Mouse (Mus musculus) MEL (cell line): ENCODE results near the gene Tal1. TPM values are rescaled to one million over a fixed set of nuclear protein-coding genes. Genes with fewer than 3 reads are reported as not detected.

Experiments used
- DNase-seq: peaks from one replicate; pipeline ENCODE4 v3.0.0; 2011; ENCODE audit warnings: low read depth, low spot score
- H3K27ac ChIP-seq: 2 replicates; pipeline ENCODE4 v1.5.1; 2012; ENCODE audit warnings: low read depth, mild to moderate bottlenecking, control low read depth, low read length, moderate library complexity; ENCODE audit not compliant: control insufficient read depth
- H3K27me3 ChIP-seq, 2 experiments: fragments of 150-350 bp in 1 of 2; sonication (generic) in 1 of 2; 2 replicates each; pipeline ENCODE4 v1.6.1; 2012; ENCODE audit warnings: low read length in 2 of 2, mild to moderate bottlenecking in 2 of 2, improper control_type of control experiment in 1 of 2, moderate library complexity in 1 of 2; ENCODE audit not compliant: insufficient read depth in 2 of 2, control insufficient read depth in 1 of 2
- H3K36me3 ChIP-seq, 2 experiments: 2 replicates each; pipeline ENCODE4 v1.6.1; 2012 to 2014; ENCODE audit warnings: low read length in 2 of 2, improper control_type of control experiment in 1 of 2, inconsistent platforms in 1 of 2, mild to moderate bottlenecking in 1 of 2; ENCODE audit not compliant: insufficient read depth in 2 of 2, control insufficient read depth in 1 of 2
- H3K4me1 ChIP-seq, 2 experiments: fragments of 150-350 bp in 1 of 2; sonication (generic) in 1 of 2; 2 replicates each; pipeline ENCODE4 v1.6.1; 2012; ENCODE audit warnings: low read length in 2 of 2, improper control_type of control experiment in 1 of 2, mild to moderate bottlenecking in 1 of 2; ENCODE audit not compliant: insufficient read depth in 2 of 2, control insufficient read depth in 1 of 2
- H3K4me3 ChIP-seq, 2 experiments: fragments of 150-350 bp in 1 of 2; sonication (generic) in 1 of 2; 2 replicates each; pipeline ENCODE4 v1.5.1; 2012; ENCODE audit warnings: low read depth in 2 of 2, low read length in 2 of 2, mild to moderate bottlenecking in 2 of 2, moderate library complexity in 2 of 2, control low read depth in 1 of 2, improper control_type of control experiment in 1 of 2; ENCODE audit not compliant: control insufficient read depth in 1 of 2, insufficient read depth in 1 of 2
- H3K79me2 ChIP-seq: 2 replicates; pipeline ENCODE4 v1.6.1; 2012; ENCODE audit warnings: mild to moderate bottlenecking, low read length, moderate library complexity; ENCODE audit not compliant: control insufficient read depth, poor library complexity, insufficient read depth
- H3K9ac ChIP-seq: 2 replicates; pipeline ENCODE4 v1.6.1; 2012; ENCODE audit warnings: low read depth, mild to moderate bottlenecking, control low read depth, low read length, moderate library complexity; ENCODE audit not compliant: control insufficient read depth, poor library complexity, severe bottlenecking
- H3K9me3 ChIP-seq: fragments of 150-350 bp; sonication (generic); replicated peaks from 2 replicates; pipeline ENCODE4 v1.6.1; 2012; ENCODE audit warnings: mild to moderate bottlenecking, low read length, improper control_type of control experiment, moderate library complexity; ENCODE audit not compliant: insufficient read depth
- CTCF ChIP-seq, 3 experiments: IDR thresholded peaks in 2 of 3; conservative IDR thresholded peaks in 1 of 3; 2 replicates each; pipeline ENCODE4 v1.5.1; 2011 to 2012; ENCODE audit warnings: low read length in 3 of 3, low read depth in 2 of 3, mild to moderate bottlenecking in 2 of 3, improper control_type of control experiment in 1 of 3, inconsistent platforms in 1 of 3, mixed read lengths in 1 of 3, moderate library complexity in 1 of 3; ENCODE audit not compliant: control insufficient read depth in 1 of 3, insufficient read depth in 1 of 3, poor library complexity in 1 of 3, severe bottlenecking in 1 of 3
- ELF1 ChIP-seq: IDR thresholded peaks from 2 replicates; pipeline ENCODE4 v1.6.1; 2014; ENCODE audit warnings: low read depth, mild to moderate bottlenecking, inconsistent platforms, low read length, improper control_type of control experiment, moderate library complexity
- GATA1 ChIP-seq: IDR thresholded peaks from 2 replicates; pipeline ENCODE4 v1.6.1; 2011; ENCODE audit warnings: low read depth, low read length, improper control_type of control experiment
- HCFC1 ChIP-seq: IDR thresholded peaks from 2 replicates; pipeline ENCODE4 v1.6.1; 2012; ENCODE audit warnings: low read depth, mild to moderate bottlenecking, inconsistent platforms, low read length, improper control_type of control experiment, moderate library complexity
- JUND ChIP-seq: IDR thresholded peaks from 2 replicates; pipeline ENCODE4 v1.6.1; 2011; ENCODE audit warnings: low read depth, mild to moderate bottlenecking, improper control_type of control experiment, low read length
- MAFK ChIP-seq: IDR thresholded peaks from 2 replicates; pipeline ENCODE4 v1.6.1; 2011; ENCODE audit warnings: low read depth, mild to moderate bottlenecking, low read length, improper control_type of control experiment, borderline replicate concordance
- MAX ChIP-seq: IDR thresholded peaks from 2 replicates; pipeline ENCODE4 v1.6.1; 2011; ENCODE audit warnings: low read length, improper control_type of control experiment
- MEF2A ChIP-seq: IDR thresholded peaks from 2 replicates; pipeline ENCODE4 v1.6.1; 2014; ENCODE audit warnings: low read depth, mild to moderate bottlenecking, inconsistent platforms, low read length, improper control_type of control experiment; ENCODE audit not compliant: poor library complexity, insufficient replicate concordance, severe bottlenecking; ENCODE audit errors: extremely low read depth
- MXI1 ChIP-seq: IDR thresholded peaks from 2 replicates; pipeline ENCODE4 v1.6.1; 2011; ENCODE audit warnings: mild to moderate bottlenecking, low read depth, low read length, improper control_type of control experiment
- MYC ChIP-seq: IDR thresholded peaks from 2 replicates; pipeline ENCODE4 v1.6.1; 2011; ENCODE audit warnings: low read depth, mild to moderate bottlenecking, low read length, improper control_type of control experiment, moderate library complexity
- NELFE ChIP-seq: IDR thresholded peaks from 2 replicates; pipeline ENCODE4 v1.6.1; 2011; ENCODE audit warnings: low read depth, low read length, improper control_type of control experiment
- POLR2A ChIP-seq, 2 experiments: IDR thresholded peaks; 2 replicates each; pipeline ENCODE4 v1.6.1; 2011 to 2012; ENCODE audit warnings: low read length in 2 of 2, mild to moderate bottlenecking in 2 of 2, control low read depth in 1 of 2, improper control_type of control experiment in 1 of 2, low read depth in 1 of 2, moderate library complexity in 1 of 2; ENCODE audit not compliant: control insufficient read depth in 1 of 2, insufficient read depth in 1 of 2, poor library complexity in 1 of 2
- POLR2AphosphoS2 ChIP-seq: IDR thresholded peaks from 2 replicates; pipeline ENCODE4 v1.6.1; 2011; ENCODE audit warnings: low read length, improper control_type of control experiment
- RAD21 ChIP-seq: IDR thresholded peaks from 2 replicates; pipeline ENCODE4 v1.6.1; 2011; ENCODE audit warnings: mild to moderate bottlenecking, low read depth, low read length, improper control_type of control experiment
- SIN3A ChIP-seq: IDR thresholded peaks from 2 replicates; pipeline ENCODE4 v1.6.1; 2012; ENCODE audit warnings: low read length, improper control_type of control experiment, inconsistent platforms
- SMC3 ChIP-seq: IDR thresholded peaks from 2 replicates; pipeline ENCODE4 v1.6.1; 2011; ENCODE audit warnings: low read depth, low read length, improper control_type of control experiment
- TBP ChIP-seq: IDR thresholded peaks from 2 replicates; pipeline ENCODE4 v1.8.0; 2011; ENCODE audit warnings: low read depth, low read length, improper control_type of control experiment
- TCF12 ChIP-seq: IDR thresholded peaks from 2 replicates; pipeline ENCODE4 v1.6.1; 2014; ENCODE audit warnings: low read depth, mild to moderate bottlenecking, inconsistent platforms, low read length, improper control_type of control experiment, moderate library complexity
- USF1 ChIP-seq: IDR thresholded peaks from 2 replicates; pipeline ENCODE4 v1.6.1; 2014; ENCODE audit warnings: low read depth, mild to moderate bottlenecking, inconsistent platforms, low read length, improper control_type of control experiment, moderate library complexity
- ZC3H11A ChIP-seq: IDR thresholded peaks from 2 replicates; pipeline ENCODE4 v1.6.1; 2012; ENCODE audit warnings: low read depth, mild to moderate bottlenecking, inconsistent platforms, low read length, improper control_type of control experiment
- ZNF384 ChIP-seq: IDR thresholded peaks from 2 replicates; pipeline ENCODE4 v1.6.1; 2012; ENCODE audit warnings: low read depth, mild to moderate bottlenecking, inconsistent platforms, low read length, improper control_type of control experiment
- polyA plus RNA-seq, 2 experiments: library from polyadenylated mRNA; stranded (reverse) in 1 of 2; unstranded in 1 of 2; fragments of >175 nt in 1 of 2; fragments of >200 nt in 1 of 2; gene quantifications; 2 replicates each; pipeline versions ENCODE4 v1.2.1 to v1.2.4; 2012; ENCODE audit warnings: low replicate concordance in 2 of 2, low read depth in 1 of 2; ENCODE audit not compliant: insufficient read length in 2 of 2, insufficient read depth in 1 of 2, missing spikeins in 1 of 2
- total RNA-seq: library from RNA; depleted of rRNA; stranded (reverse); fragments of 300-350 nt; gene quantifications from 2 replicates; pipeline ENCODE4 v1.2.3, GENCODE M21; 2012

The Tal1 gene
- total and polyA plus RNA-seq, 3 experiments = 34.9 to 48.9 TPM; not detected in 1

- TF ChIP-seq TCF12 (peak; percentile 45; the same call in 1 of the 2 replicates), JUND (no peak), POLR2AphosphoS2 (no peak), MEF2A (no peak), USF1 (peak; percentile 66), POLR2A (IDR thresholded peaks at IDR 0.05; ENCODE audit: control insufficient read depth in 1 of 2, insufficient read depth in 1 of 2, low read depth in 1 of 2, low read length in 2 of 2, poor library complexity in 1 of 2) (0 out of 4 replicates have a peak, but pooled peaks of 1 of the 2 experiments have one; percentile 24), TBP (0 out of 2 replicates have a peak, but pooled peaks have one; percentile 29), HCFC1 (no peak), GATA1 (0 out of 2 replicates have a peak, but pooled peaks have one; percentile 29), ELF1 (peak; percentile 16; the same call in 1 of the 2 replicates), MAX (0 out of 2 replicates have a peak, but pooled peaks have one; percentile 39), MAFK (no peak), MYC (peak; percentile 30; the same call in 1 of the 2 replicates)
- Histone ChIP-seq H3K4me3 (peak overlapping the region; percentile 43 to 53), H3K27me3 (no peaks in the 10 kb centered on the region), H3K79me2 (no peaks in the 10 kb centered on the region), H3K4me1 (peaks cover 3 to 37% of the 10 kb centered on the region in 2 experiments), H3K36me3 (peaks cover 0 to 14% of the 10 kb centered on the region in 2 experiments; a peak in 2 of 4 replicates), H3K9ac (peak overlapping the region; percentile 57), H3K9me3 (no peaks in the 10 kb centered on the region), H3K27ac (peak overlapping the region; percentile 73)
- DNase-seq = no peak
Measured at GRCm38 (mm10) chr4:115096435-115097145, 40.4 kb downstream of the Tal1 start.

- Histone ChIP-seq H3K4me3 (peak overlapping the region; percentile 43 to 53), H3K36me3 (peaks cover 0 to 14% of the 10 kb centered on the region in 2 experiments; a peak in 2 of 4 replicates), H3K27ac (peak overlapping the region; percentile 73), H3K4me1 (peaks cover 3 to 37% of the 10 kb centered on the region in 2 experiments), H3K9ac (peak overlapping the region; percentile 57), H3K79me2 (no peaks in the 10 kb centered on the region), H3K9me3 (no peaks in the 10 kb centered on the region), H3K27me3 (no peaks in the 10 kb centered on the region)
- TF ChIP-seq SMC3 (peak; percentile 76), SIN3A (peak; percentile 36; the same call in 1 of the 2 replicates), ZNF384 (peak; percentile 38; the same call in 1 of the 2 replicates), JUND (no peak), MXI1 (0 out of 2 replicates have a peak, but pooled peaks have one; percentile 4), NELFE (no peak), RAD21 (peak; percentile 62), MYC (no peak), USF1 (peak; percentile 5; the same call in 1 of the 2 replicates), ZC3H11A (peak; percentile 61), CTCF (IDR thresholded peaks at IDR 0.05 in 2 of 3, conservative IDR thresholded peaks at IDR 0.05 in 1 of 3; ENCODE audit: control insufficient read depth in 1 of 3, insufficient read depth in 1 of 3, low read depth in 2 of 3, low read length in 3 of 3, poor library complexity in 1 of 3, severe bottlenecking in 1 of 3) (peak; percentile 54 to 74 (median 67))
- peak; percentile 44 for DNase-seq
Measured at GRCm38 (mm10) chr4:115097146-115097496, 40.9 kb downstream of the Tal1 start.
